Mouse (Mus musculus) embryo, embryonic 10 days (tissue): Measurements from ENCODE around the gene Cnbp.

ENCODE experiments used
- DNase-seq: peaks from one replicate; pipeline ENCODE4 v3.0.0-alpha.2; 2015; ENCODE audit warnings: low spot score

Gene Cnbp

GRCm38 (mm10) chr6:87806028-87806427 lies 44.9 kb downstream of the Cnbp start:
- DNase-seq, result no peak

GRCm38 (mm10) chr6:87805448-87805847 lies 45.5 kb downstream of the Cnbp start:
- DNase-seq, result no peak

GRCm38 (mm10) chr6:87804886-87805285 lies 46.0 kb downstream of the Cnbp start:
- no peak for DNase-seq

DNA sequence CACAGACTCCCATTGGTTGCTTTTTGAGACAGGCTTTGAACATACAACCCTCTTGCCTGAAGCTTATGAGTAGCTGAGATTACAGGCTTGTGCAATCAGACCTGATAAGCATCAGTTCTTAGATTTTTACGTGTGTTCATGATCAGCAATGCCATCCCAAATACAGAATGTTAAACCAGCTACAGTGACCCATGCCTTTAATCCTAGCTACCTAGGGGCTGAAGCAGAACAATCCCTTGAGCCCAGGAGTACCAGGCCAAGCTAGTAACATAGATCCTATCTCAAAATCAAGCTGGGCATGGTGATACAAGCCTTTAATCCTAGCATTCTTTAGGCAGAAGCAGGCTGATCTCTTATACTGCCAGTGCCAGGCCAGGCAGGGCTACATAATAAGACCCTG lies 46.9 kb downstream of the Cnbp start:
- DNase-seq, result no peak

GRCm38 (mm10) chr6:87802462-87802861 lies 48.4 kb downstream of the Cnbp start:
- no peak for DNase-seq

DNA sequence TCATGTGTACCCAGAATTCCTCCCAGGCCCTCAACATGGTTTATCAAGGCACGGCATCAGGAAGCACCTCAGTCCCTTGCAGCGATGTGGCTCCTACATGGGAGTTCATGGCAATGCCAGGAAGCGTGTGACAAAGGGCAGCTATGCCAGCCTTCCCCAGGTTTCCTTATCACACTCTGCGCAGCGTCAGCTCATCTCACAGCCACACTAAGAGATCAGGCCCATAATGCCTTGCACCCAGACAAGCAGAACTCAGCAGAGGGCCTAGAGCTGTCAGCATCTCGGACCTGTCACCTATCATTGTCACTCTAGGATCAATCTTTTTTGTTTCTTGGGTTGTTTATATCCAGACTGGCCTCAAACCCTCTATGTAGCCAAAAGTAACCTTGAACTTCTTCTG lies 51.3 kb downstream of the Cnbp start:
- DNase-seq, result no peak

- no peak for DNase-seq
Measured at GRCm38 (mm10) chr6:87797321-87797720, 53.6 kb downstream of the Cnbp start.

DNA sequence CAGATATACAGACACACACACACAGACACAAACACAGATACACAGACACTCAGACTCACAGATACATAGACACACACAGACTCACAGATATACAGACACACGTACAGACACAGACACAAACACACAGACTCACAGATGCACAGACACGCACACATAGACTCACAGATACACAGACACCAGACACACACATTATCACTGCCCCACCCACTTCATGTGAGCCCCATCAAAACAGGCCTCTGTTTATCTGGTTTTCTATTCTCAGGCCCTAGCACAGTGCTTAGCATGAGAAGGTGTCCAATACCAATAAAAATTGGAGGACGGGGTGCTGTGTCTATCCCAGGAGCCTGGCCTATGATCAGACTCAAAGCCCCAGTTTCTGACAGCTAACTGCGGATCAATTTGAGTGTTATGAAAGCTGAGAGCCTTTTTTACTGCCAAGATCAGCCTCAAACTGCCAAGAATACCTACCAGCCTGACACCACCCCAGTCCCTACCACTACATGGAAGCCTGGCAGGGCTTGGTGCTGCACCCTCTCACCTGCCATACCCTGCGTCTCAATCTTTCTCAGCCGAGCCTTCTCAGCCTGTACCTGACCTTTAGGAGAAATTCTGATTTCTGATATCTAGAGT lies 54.5 kb downstream of the Cnbp start:
- DNase-seq, result no peak

- no peak for DNase-seq
Measured at GRCm38 (mm10) chr6:87795385-87796150, 55.3 kb downstream of the Cnbp start.

- DNase-seq, result no peak
Measured at GRCm38 (mm10) chr6:87793821-87794510, 56.9 kb downstream of the Cnbp start.
